Mouse (Mus musculus) erythroblast, embryonic 14.5 days (primary cell): ENCODE results near the gene Golga2.

ENCODE experiments used
- GATA1 ChIP-seq: IDR thresholded peaks from 2 replicates; pipeline ENCODE4 v1.6.1; 2012; ENCODE audit warnings: low read length, inconsistent platforms, mixed read lengths
- TAL1 ChIP-seq: IDR thresholded peaks from 3 replicates; pipeline ENCODE4 v1.6.1; 2012; ENCODE audit warnings: low read length, inconsistent platforms, mixed read lengths

- TF ChIP-seq GATA1, result no peak
- TF ChIP-seq TAL1, result no peak
These were observed 33.5 kb downstream of the Golga2 start for GRCm38 (mm10) chr2:32320721-32321120.
